Mouse (Mus musculus): ENCODE results near the gene Akr1cl.

- TF ChIP-seq CTCF (IDR thresholded peaks at IDR 0.05; ENCODE audit: low read depth) (no peak), EP300 (optimal IDR thresholded peaks at IDR 0.05) (no peak)
Observed at GRCm38 (mm10) chr1:65041837-65042236, 9.3 kb upstream of the Akr1cl start.

Data from stomach, postnatal 0 days (tissue).